Mouse (Mus musculus): ENCODE measurements at regions not wholly inside any gene's neighbourhood (a gene's known extent, or its start where the extent isn't known, plus 50 kb on each side); places are given as distances from the start of the nearest gene placed in this dataset.

GRCm38 (mm10) chr11:112449632-112450031 is 332.4 kb upstream of the Sox9 start:
- DNase-seq (ENCODE audit: low spot score), result no peak

- DNase-seq (ENCODE audit: low spot score), result no peak
Measured at GRCm38 (mm10) chr11:112450227-112450626, 331.8 kb upstream of the Sox9 start.

- DNase-seq (ENCODE audit: low spot score), result no peak
Measured at GRCm38 (mm10) chr11:112458075-112458474, 323.9 kb upstream of the Sox9 start.

- DNase-seq (ENCODE audit: low spot score), result no peak
Measured at GRCm38 (mm10) chr11:112463121-112463520, 318.9 kb upstream of the Sox9 start.

- no peak for DNase-seq (ENCODE audit: low spot score)
Measured at GRCm38 (mm10) chr11:112464386-112464785, 317.6 kb upstream of the Sox9 start.

- no peak for DNase-seq (ENCODE audit: low spot score)
Measured at GRCm38 (mm10) chr11:112470336-112470735, 311.7 kb upstream of the Sox9 start.

GRCm38 (mm10) chr11:112473237-112473636 is 308.8 kb upstream of the Sox9 start:
- no peak for DNase-seq (ENCODE audit: low spot score)

GRCm38 (mm10) chr11:112473681-112474080 is 308.3 kb upstream of the Sox9 start:
- DNase-seq (ENCODE audit: low spot score), result no peak

- DNase-seq (ENCODE audit: low spot score), result no peak
Measured at GRCm38 (mm10) chr11:112480360-112480759, 301.7 kb upstream of the Sox9 start.

GRCm38 (mm10) chr11:112501781-112502180 is 280.2 kb upstream of the Sox9 start:
- DNase-seq (ENCODE audit: low spot score), result no peak

GRCm38 (mm10) chr11:112519076-112519475 is 262.9 kb upstream of the Sox9 start:
- DNase-seq (ENCODE audit: low spot score), result no peak

- DNase-seq (ENCODE audit: low spot score), result no peak
Measured at GRCm38 (mm10) chr11:112524983-112525382, 257.0 kb upstream of the Sox9 start.

- DNase-seq (ENCODE audit: low spot score), result no peak
Measured at GRCm38 (mm10) chr11:112542573-112542972, 239.5 kb upstream of the Sox9 start.

- DNase-seq (ENCODE audit: low spot score), result no peak
Measured at GRCm38 (mm10) chr11:112543473-112543872, 238.6 kb upstream of the Sox9 start.

- DNase-seq (ENCODE audit: low spot score), result no peak
Measured at GRCm38 (mm10) chr11:112545231-112546010, 236.6 kb upstream of the Sox9 start.

- no peak for DNase-seq (ENCODE audit: low spot score)
Measured at GRCm38 (mm10) chr11:112546162-112546561, 235.9 kb upstream of the Sox9 start.

- DNase-seq (ENCODE audit: low spot score), result no peak
Measured at GRCm38 (mm10) chr11:112552838-112553237, 229.2 kb upstream of the Sox9 start.

GRCm38 (mm10) chr11:112563027-112563426 is 219.0 kb upstream of the Sox9 start:
- no peak for DNase-seq (ENCODE audit: low spot score)

GRCm38 (mm10) chr11:112564706-112565215 is 217.3 kb upstream of the Sox9 start:
- DNase-seq (ENCODE audit: low spot score), result no peak

GRCm38 (mm10) chr11:112566071-112566470 is 216.0 kb upstream of the Sox9 start:
- no peak for DNase-seq (ENCODE audit: low spot score)

- DNase-seq (ENCODE audit: low spot score), result no peak
Measured at GRCm38 (mm10) chr11:112587386-112587785, 194.6 kb upstream of the Sox9 start.

- DNase-seq (ENCODE audit: low spot score), result no peak
Measured at GRCm38 (mm10) chr11:112588088-112588487, 193.9 kb upstream of the Sox9 start.

GRCm38 (mm10) chr11:112590214-112590613 is 191.8 kb upstream of the Sox9 start:
- no peak for DNase-seq (ENCODE audit: low spot score)

Measured in c-Kit-positive CD71-positive TER-119-positive erythroid progenitor cells, embryonic 14.5 days (primary cell).